ENCODE assay signal across 8 mouse cellular contexts in genomic region chr13:76383972-76384663, GRCm38 (mm10). TPM values are rescaled to one million over a fixed set of nuclear protein-coding genes. Genes with fewer than 3 reads are reported as not detected.
DNase-seq lines count a peak whose midpoint lies in the region; ATAC-seq and TF ChIP-seq lines count a peak whose summit lies in the region.

Gene Mctp1 (plus strand): TSS chr13:76384535.

- WGBS in cerebellum, adult 2 months, result under 1% methylated on average over 52 of the region's 62 CpGs
- WGBS in forebrain, postnatal 0 days, result 2% methylated on average over 54 of the region's 62 CpGs
- WGBS in lung, embryonic 16.5 days, result under 1% methylated on average over 56 of the region's 62 CpGs

- ATAC-seq in G1E (ENCODE audit: extremely low read depth, insufficient number of reproducible peaks, low FRiP score, poor library complexity, severe bottlenecking), result peak; percentile 60
- peak; percentile 88 for ATAC-seq in forebrain, postnatal 0 days
- peak; percentile 95 for ATAC-seq in lung, embryonic 16.5 days (ENCODE audit: low read depth)

- no peaks in the 10 kb centered on the region for H3K9me3 ChIP-seq in G1E (replicated peaks)
- H3K9me3 ChIP-seq in forebrain, postnatal 0 days (ENCODE audit: low read length), result no peaks in the 10 kb centered on the region
- H3K9me3 ChIP-seq in lung, embryonic 16.5 days (ENCODE audit: control insufficient read depth, low read length), result no peaks in the 10 kb centered on the region

- H3K27ac ChIP-seq in cerebellum, adult 2 months (ENCODE audit: insufficient read depth, low read length), result peak within 1 kb of the TSS; percentile 90
- peak within 1 kb of the TSS; percentile 71 for H3K27ac ChIP-seq in forebrain, postnatal 0 days (ENCODE audit: low read depth, low read length)
- peak within 1 kb of the TSS; percentile 7; the same call in 1 of the 2 replicates for H3K27ac ChIP-seq in lung, embryonic 16.5 days (ENCODE audit: low read length)

- peak within 1 kb of the TSS; percentile 72 for H3K4me3 ChIP-seq in G1E (ENCODE audit: low read depth, low read length)
- peak within 1 kb of the TSS; percentile 59 for H3K4me3 ChIP-seq in cerebellum, adult 2 months (replicated peaks; ENCODE audit: insufficient read depth, low read depth, low read length)
- peak within 1 kb of the TSS; percentile 79 for H3K4me3 ChIP-seq in forebrain, postnatal 0 days (ENCODE audit: low read depth, low read length)
- H3K4me3 ChIP-seq in lung, embryonic 16.5 days (ENCODE audit: low read length), result peak within 1 kb of the TSS; percentile 62

- H3K27me3 ChIP-seq in G1E (ENCODE audit: insufficient read depth, low read length), result peaks cover 18% of the 10 kb centered on the region
- H3K27me3 ChIP-seq in cerebellum, adult 2 months (ENCODE audit: control insufficient read depth, insufficient read depth, low read length), result no peaks in the 10 kb centered on the region
- no peaks in the 10 kb centered on the region for H3K27me3 ChIP-seq in forebrain, postnatal 0 days (ENCODE audit: insufficient read depth, low read length)
- H3K27me3 ChIP-seq in lung, embryonic 16.5 days (ENCODE audit: control insufficient read depth, insufficient read depth, low read depth, low read length), result peaks cover 29% of the 10 kb centered on the region

- no peak for TF ChIP-seq CTCF in G1E (IDR thresholded peaks at IDR 0.05; ENCODE audit: low read depth, low read length)
- no peak for TF ChIP-seq CTCF in cerebellum, adult 2 months (IDR thresholded peaks at IDR 0.05; ENCODE audit: borderline replicate concordance, insufficient read depth, low read depth, low read length)
- TF ChIP-seq CTCF in forebrain, postnatal 0 days (IDR thresholded peaks at IDR 0.05; ENCODE audit: low read depth), result 0 out of 2 replicates have a peak, but pooled peaks have one; percentile 5

- H3K4me1 ChIP-seq in G1E (ENCODE audit: insufficient read depth, low read depth, low read length), result peaks cover 17% of the 10 kb centered on the region
- 0 out of 2 replicates have a peak, but pooled peaks cover 2% of the 10 kb centered on the region for H3K4me1 ChIP-seq in cerebellum, adult 2 months (ENCODE audit: control insufficient read depth, insufficient read depth, low read length)
- H3K4me1 ChIP-seq in forebrain, postnatal 0 days (ENCODE audit: insufficient read depth), result no peaks in the 10 kb centered on the region
- peaks cover 12% of the 10 kb centered on the region for H3K4me1 ChIP-seq in lung, embryonic 16.5 days (replicated peaks; ENCODE audit: control insufficient read depth, insufficient read depth, low read length)

- peak; percentile 35 for DNase-seq in G1E (ENCODE audit: low spot score)
- DNase-seq in cerebellum, adult 2 months, result peak; percentile 78 to 84
- peak; percentile 56 for DNase-seq in forebrain, postnatal 0 days
- DNase-seq in heart, postnatal 4 days, result peak; percentile 56
- DNase-seq in layer of hippocampus, adult 8-10 months (ENCODE audit: low spot score in 2 of 2), result peak in 1 of 2 experiments; percentile 30
- DNase-seq in ovary, postnatal 10 days (ENCODE audit: low spot score), result peak; percentile 52
- peak; percentile 68 for DNase-seq in urinary bladder, postnatal 14 days (ENCODE audit: low spot score)

- H3K36me3 ChIP-seq in G1E (replicated peaks), result no peaks in the 10 kb centered on the region
- H3K36me3 ChIP-seq in forebrain, postnatal 0 days (ENCODE audit: insufficient read depth), result no peaks in the 10 kb centered on the region
- H3K36me3 ChIP-seq in lung, embryonic 16.5 days (ENCODE audit: control insufficient read depth, insufficient read depth, low read length), result no peaks in the 10 kb centered on the region

- peak within 1 kb of the TSS; percentile 87 for H3K4me2 ChIP-seq in forebrain, postnatal 0 days (ENCODE audit: low read depth)
- peak within 1 kb of the TSS; percentile 98 for H3K4me2 ChIP-seq in lung, embryonic 16.5 days (ENCODE audit: low read depth, low read length)

- peak; percentile 25; the same call in 1 of the 2 replicates for TF ChIP-seq POLR2A in cerebellum, adult 2 months (IDR thresholded peaks at IDR 0.05; ENCODE audit: borderline replicate concordance, insufficient read depth, low read length)

- peak within 1 kb of the TSS; percentile 73 for H3K9ac ChIP-seq in forebrain, postnatal 0 days
- peak within 1 kb of the TSS; percentile 65 for H3K9ac ChIP-seq in lung, embryonic 16.5 days (ENCODE audit: low read length)

RNA-seq across cellular contexts. Expression of gene Mctp1, which starts in this region (rescaled TPM):
- total RNA-seq in G1E (2014; fragmentation: Nextera tagmentation), result 16.7 and 21.0 TPM in 2 replicates
- 14.8 and 15.6 TPM in 2 replicates for total RNA-seq in G1E (2017)
- 1.4 and 1.7 TPM in 2 replicates for polyA plus RNA-seq in G1E (2012)
- 25.8 and 29.2 TPM in 2 replicates for polyA plus RNA-seq in cerebellum, adult 2 months (2012; rRNA removed)
- 13.5 and 17.9 TPM in 2 replicates for total RNA-seq in forebrain, postnatal 0 days (2014; rRNA removed)
- polyA plus RNA-seq in forebrain, postnatal 0 days (2015; fragmentation: Nextera tagmentation; extraction: Ambion mirVana), result 6.6 and 7.2 TPM in 2 replicates
- total RNA-seq in heart, postnatal 4 days (2021), result 1 to 10 TPM; 1.1 to 2.1 TPM
- total RNA-seq in layer of hippocampus, adult 8-10 months (2022), result 10 to 100 TPM; 48.9 to 59.6 (median 55.3) TPM
- 0.63 and 0.82 TPM in 2 replicates for polyA plus RNA-seq in lung, embryonic 16.5 days (2015; fragmentation: Nextera tagmentation; extraction: Ambion mirVana)

Comparison
In these comparisons a context has a peak if more than half of its experiments do, and no peak if none do; other contexts are left out.
1. Peak in ATAC-seq, H3K4me3 ChIP-seq, H3K27ac ChIP-seq, H3K9ac ChIP-seq and H3K4me2 ChIP-seq in lung, embryonic 16.5 days; RNA of the gene not detected or under 1 TPM.
2. H3K27ac ChIP-seq: peak in every context shown above with its lines; median percentile 90 in cerebellum, adult 2 months; 71 in forebrain, postnatal 0 days; 7 in lung, embryonic 16.5 days.